Mouse (Mus musculus): ENCODE measurements around the gene Cdkn3. TPM values are rescaled to one million over a fixed set of nuclear protein-coding genes. Genes with fewer than 3 reads are reported as not detected.

The Cdkn3 gene
- polyA plus RNA-seq, 1 experiment from 2014 or later = 12.9 TPM

- no peak overlapping the region for H3K27ac ChIP-seq
- ATAC-seq (ENCODE audit: low FRiP score) (no peak), DNase-seq (ENCODE audit: low spot score) (no peak)
- H3K9ac ChIP-seq = no peak overlapping the region
- peaks cover 9% of the 10 kb centered on the region for H3K4me1 ChIP-seq (replicated peaks; ENCODE audit: control insufficient read depth, insufficient read depth, low read length)
- H3K36me3 ChIP-seq (replicated peaks; ENCODE audit: control insufficient read depth, insufficient read depth) = no peaks in the 10 kb centered on the region
- H3K9me3 ChIP-seq (ENCODE audit: control insufficient read depth, low read length) = no peaks in the 10 kb centered on the region
- no peak overlapping the region for H3K4me3 ChIP-seq (replicated peaks; ENCODE audit: low read length)
- H3K27me3 ChIP-seq (ENCODE audit: control insufficient read depth, insufficient read depth, low read length) = no peaks in the 10 kb centered on the region
- H3K4me2 ChIP-seq (replicated peaks) = no peak overlapping the region
- 73% methylated on average over 4 of the region's 4 CpGs for WGBS
These were observed 30.0 kb downstream of the Cdkn3 start for GRCm38 (mm10) chr14:46790303-46790702.

GRCm38 (mm10) chr14:46790723-46791122, 30.4 kb downstream of the Cdkn3 start:
- no peaks in the 10 kb centered on the region for H3K9me3 ChIP-seq (ENCODE audit: control insufficient read depth, low read length)
- H3K27ac ChIP-seq = no peak overlapping the region
- no peak for DNase-seq (ENCODE audit: low spot score)
- H3K27me3 ChIP-seq (ENCODE audit: control insufficient read depth, insufficient read depth, low read length) = no peaks in the 10 kb centered on the region
- H3K9ac ChIP-seq = no peak overlapping the region
- ATAC-seq (ENCODE audit: low FRiP score) = no peak
- peaks cover 9% of the 10 kb centered on the region for H3K4me1 ChIP-seq (replicated peaks; ENCODE audit: control insufficient read depth, insufficient read depth, low read length)
- 94% methylated on average over 6 of the region's 6 CpGs for WGBS
- no peak overlapping the region for H3K4me2 ChIP-seq (replicated peaks)
- H3K36me3 ChIP-seq (replicated peaks; ENCODE audit: control insufficient read depth, insufficient read depth) = no peaks in the 10 kb centered on the region
- H3K4me3 ChIP-seq (replicated peaks; ENCODE audit: low read length) = no peak overlapping the region

DNA sequence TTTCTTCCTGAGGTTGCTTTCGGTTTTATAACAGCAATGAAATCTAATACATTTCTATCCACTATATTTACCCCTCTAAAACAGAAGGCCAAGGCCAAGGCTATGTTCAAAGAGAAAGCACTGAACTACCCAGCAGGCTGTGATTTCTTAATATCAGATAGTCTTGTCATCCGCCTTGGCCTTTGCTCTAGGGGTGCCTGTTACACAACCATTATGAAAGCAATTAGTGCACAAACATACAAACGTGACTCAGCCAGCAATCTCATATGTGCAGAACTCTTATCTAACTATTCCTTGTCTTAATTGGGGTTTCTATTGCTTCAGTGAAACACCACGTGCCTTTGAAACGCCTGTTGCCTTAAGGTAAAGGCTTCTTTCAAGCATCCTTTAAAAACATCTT, 33.8 kb downstream of the Cdkn3 start:
- no peaks in the 10 kb centered on the region for H3K9me3 ChIP-seq (ENCODE audit: control insufficient read depth, low read length)
- no peak overlapping the region for H3K4me2 ChIP-seq (replicated peaks)
- WGBS = 92% methylated on average over 5 of the region's 5 CpGs
- no peak overlapping the region for H3K27ac ChIP-seq
- no peaks in the 10 kb centered on the region for H3K27me3 ChIP-seq (ENCODE audit: control insufficient read depth, insufficient read depth, low read length)
- ATAC-seq (ENCODE audit: low FRiP score) = no peak
- H3K9ac ChIP-seq = no peak overlapping the region
- H3K36me3 ChIP-seq (replicated peaks; ENCODE audit: control insufficient read depth, insufficient read depth) = peaks cover 1% of the 10 kb centered on the region; the same call in 1 of the 2 replicates
- no peak overlapping the region for H3K4me3 ChIP-seq (replicated peaks; ENCODE audit: low read length)
- no peak for DNase-seq (ENCODE audit: low spot score)
- H3K4me1 ChIP-seq (replicated peaks; ENCODE audit: control insufficient read depth, insufficient read depth, low read length) = no peaks in the 10 kb centered on the region

- 91% methylated on average over 3 of the region's 3 CpGs for WGBS
- Histone ChIP-seq H3K4me3 (replicated peaks; ENCODE audit: low read length) (no peak overlapping the region), H3K36me3 (replicated peaks; ENCODE audit: control insufficient read depth, insufficient read depth) (peaks cover 18% of the 10 kb centered on the region; the same call in 1 of the 2 replicates), H3K27me3 (ENCODE audit: control insufficient read depth, insufficient read depth, low read length) (no peaks in the 10 kb centered on the region), H3K27ac (no peak overlapping the region), H3K4me2 (replicated peaks) (no peak overlapping the region), H3K9ac (no peak overlapping the region), H3K9me3 (ENCODE audit: control insufficient read depth, low read length) (no peaks in the 10 kb centered on the region), H3K4me1 (replicated peaks; ENCODE audit: control insufficient read depth, insufficient read depth, low read length) (no peaks in the 10 kb centered on the region)
- peak; percentile 9 for DNase-seq (ENCODE audit: low spot score)
- ATAC-seq (ENCODE audit: low FRiP score) = no peak
These were observed 40.5 kb downstream of the Cdkn3 start for GRCm38 (mm10) chr14:46800684-46801345.

- Histone ChIP-seq H3K9me3 (ENCODE audit: control insufficient read depth, low read length) (no peaks in the 10 kb centered on the region), H3K9ac (no peak overlapping the region), H3K4me2 (replicated peaks) (no peak overlapping the region), H3K4me3 (replicated peaks; ENCODE audit: low read length) (no peak overlapping the region), H3K27ac (no peak overlapping the region), H3K4me1 (replicated peaks; ENCODE audit: control insufficient read depth, insufficient read depth, low read length) (no peaks in the 10 kb centered on the region), H3K27me3 (ENCODE audit: control insufficient read depth, insufficient read depth, low read length) (no peaks in the 10 kb centered on the region), H3K36me3 (replicated peaks; ENCODE audit: control insufficient read depth, insufficient read depth) (peaks cover 18% of the 10 kb centered on the region; the same call in 1 of the 2 replicates)
- ATAC-seq (ENCODE audit: low FRiP score) = no peak
- WGBS = 88% methylated on average over 4 of the region's 4 CpGs
- peak; percentile 18 for DNase-seq (ENCODE audit: low spot score)
These were observed 42.9 kb downstream of the Cdkn3 start for GRCm38 (mm10) chr14:46803259-46803658.

- Histone ChIP-seq H3K4me1 (replicated peaks; ENCODE audit: control insufficient read depth, insufficient read depth, low read length) (no peaks in the 10 kb centered on the region), H3K4me3 (replicated peaks; ENCODE audit: low read length) (no peak overlapping the region), H3K27me3 (ENCODE audit: control insufficient read depth, insufficient read depth, low read length) (no peaks in the 10 kb centered on the region), H3K9ac (no peak overlapping the region), H3K4me2 (replicated peaks) (no peak overlapping the region), H3K36me3 (replicated peaks; ENCODE audit: control insufficient read depth, insufficient read depth) (peaks cover 24% of the 10 kb centered on the region; the same call in 1 of the 2 replicates), H3K9me3 (ENCODE audit: control insufficient read depth, low read length) (no peaks in the 10 kb centered on the region), H3K27ac (no peak overlapping the region)
- WGBS = 86% methylated on average over 1 of the region's 1 CpGs
- no peak for ATAC-seq (ENCODE audit: low FRiP score)
- DNase-seq (ENCODE audit: low spot score) = no peak
These were observed 43.5 kb downstream of the Cdkn3 start for GRCm38 (mm10) chr14:46803791-46804190.

- peaks cover 35% of the 10 kb centered on the region for H3K36me3 ChIP-seq (replicated peaks; ENCODE audit: control insufficient read depth, insufficient read depth)
- H3K4me1 ChIP-seq (replicated peaks; ENCODE audit: control insufficient read depth, insufficient read depth, low read length) = no peaks in the 10 kb centered on the region
- WGBS = 88% methylated on average over 5 of the region's 5 CpGs
- H3K27me3 ChIP-seq (ENCODE audit: control insufficient read depth, insufficient read depth, low read length) = no peaks in the 10 kb centered on the region
- no peaks in the 10 kb centered on the region for H3K9me3 ChIP-seq (ENCODE audit: control insufficient read depth, low read length)
- H3K27ac ChIP-seq = no peak overlapping the region
- no peak overlapping the region for H3K9ac ChIP-seq
- no peak overlapping the region for H3K4me3 ChIP-seq (replicated peaks; ENCODE audit: low read length)
- DNase-seq (ENCODE audit: low spot score) (no peak), ATAC-seq (ENCODE audit: low FRiP score) (no peak)
- no peak overlapping the region for H3K4me2 ChIP-seq (replicated peaks)
These were observed 45.8 kb downstream of the Cdkn3 start for GRCm38 (mm10) chr14:46806186-46806585.

DNA sequence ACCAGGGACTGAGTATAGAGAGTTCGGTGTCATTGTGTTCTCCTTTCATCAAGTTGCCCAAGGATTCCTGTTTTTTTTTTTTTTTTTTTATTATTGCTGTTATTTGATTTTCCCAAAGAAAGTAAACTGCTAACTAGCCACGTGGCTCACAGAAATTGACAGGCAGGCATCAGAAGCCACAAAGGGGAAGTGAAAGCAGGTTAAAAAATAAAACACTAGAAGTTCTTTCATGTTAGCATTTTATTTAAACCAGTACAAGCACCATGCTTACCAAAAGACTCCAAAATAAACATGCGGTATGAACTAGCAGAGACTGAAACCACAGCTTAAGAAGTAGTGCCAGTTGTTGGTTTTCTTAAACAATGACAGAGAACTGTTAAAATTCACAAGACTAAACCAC, 47.6 kb downstream of the Cdkn3 start:
- H3K4me3 ChIP-seq (replicated peaks; ENCODE audit: low read length) = no peak overlapping the region
- DNase-seq (ENCODE audit: low spot score) = no peak
- 77% methylated on average over 3 of the region's 3 CpGs for WGBS
- H3K4me1 ChIP-seq (replicated peaks; ENCODE audit: control insufficient read depth, insufficient read depth, low read length) = no peaks in the 10 kb centered on the region
- H3K27ac ChIP-seq = no peak overlapping the region
- no peak for ATAC-seq (ENCODE audit: low FRiP score)
- H3K9ac ChIP-seq = no peak overlapping the region
- H3K36me3 ChIP-seq (replicated peaks; ENCODE audit: control insufficient read depth, insufficient read depth) = peaks cover 46% of the 10 kb centered on the region
- no peaks in the 10 kb centered on the region for H3K9me3 ChIP-seq (ENCODE audit: control insufficient read depth, low read length)
- no peaks in the 10 kb centered on the region for H3K27me3 ChIP-seq (ENCODE audit: control insufficient read depth, insufficient read depth, low read length)
- no peak overlapping the region for H3K4me2 ChIP-seq (replicated peaks)

GRCm38 (mm10) chr14:46815640-46816039, 55.3 kb downstream of the Cdkn3 start:
- no peaks in the 10 kb centered on the region for H3K27me3 ChIP-seq (ENCODE audit: control insufficient read depth, insufficient read depth, low read length)
- no peak overlapping the region for H3K4me3 ChIP-seq (replicated peaks; ENCODE audit: low read length)
- H3K4me2 ChIP-seq (replicated peaks) = no peak overlapping the region
- no peak overlapping the region for H3K27ac ChIP-seq
- ATAC-seq (ENCODE audit: low FRiP score) (no peak), DNase-seq (ENCODE audit: low spot score) (no peak)
- H3K9me3 ChIP-seq (ENCODE audit: control insufficient read depth, low read length) = no peaks in the 10 kb centered on the region
- no peak overlapping the region for H3K9ac ChIP-seq
- H3K4me1 ChIP-seq (replicated peaks; ENCODE audit: control insufficient read depth, insufficient read depth, low read length) = peaks cover 13% of the 10 kb centered on the region
- H3K36me3 ChIP-seq (replicated peaks; ENCODE audit: control insufficient read depth, insufficient read depth) = peaks cover 61% of the 10 kb centered on the region
- 86% methylated on average over 6 of the region's 6 CpGs for WGBS

Data from hindbrain, embryonic 14.5 days (tissue).